Mouse (Mus musculus) adipocyte (in vitro differentiated cells): ENCODE data around the gene Clip3.
A peak's percentile ranks its signal among the peaks of the same experiment; 100 is the strongest.

Experiments used
- DNase-seq: peaks from one replicate; pipeline ENCODE4 v3.0.0-alpha.2; 2016; ENCODE audit warnings: low spot score

Gene Clip3

DNA sequence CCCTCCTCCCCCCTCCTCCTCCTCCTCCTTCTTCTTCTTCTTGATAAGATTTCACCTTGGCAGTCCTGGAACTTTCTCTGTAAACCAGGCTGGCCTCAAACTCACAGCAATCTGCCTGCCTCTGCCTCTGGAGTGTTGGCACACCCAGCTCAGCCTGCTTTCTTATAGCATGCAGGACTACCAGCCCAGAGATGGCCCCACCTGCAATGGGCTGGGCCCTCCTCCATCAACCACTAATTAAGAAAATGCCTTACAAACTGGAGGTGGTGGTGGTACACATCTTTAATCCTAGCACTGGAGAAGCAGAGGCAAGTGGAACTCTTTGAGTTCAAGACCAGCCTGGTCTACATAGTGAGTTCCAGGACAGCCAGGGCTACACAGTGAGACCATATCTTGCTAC is 34.9 kb downstream of the Clip3 start:
- DNase-seq, result no peak

GRCm38 (mm10) chr7:30327140-30327539 is 35.6 kb downstream of the Clip3 start:
- no peak for DNase-seq

GRCm38 (mm10) chr7:30328379-30328778 is 36.9 kb downstream of the Clip3 start:
- no peak for DNase-seq

DNA sequence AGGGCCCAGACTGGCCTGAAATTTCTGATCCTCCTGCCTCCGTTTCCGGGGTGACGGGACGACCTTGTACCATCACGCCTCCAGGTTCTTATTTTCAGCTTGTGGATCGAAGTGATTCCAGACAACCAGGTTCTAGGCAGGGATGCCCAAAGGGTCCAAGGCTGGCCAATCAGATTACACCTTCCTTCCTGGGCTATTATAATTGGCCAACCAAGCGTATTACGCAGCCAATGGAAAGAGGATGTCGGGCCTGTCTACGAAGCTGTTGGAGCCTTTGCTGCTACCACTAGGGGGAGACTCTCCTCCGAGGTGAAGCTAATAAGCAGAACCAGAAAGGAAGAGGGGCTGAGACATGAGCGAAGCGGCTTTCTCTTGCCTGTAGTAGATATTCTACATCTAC is 40.4 kb downstream of the Clip3 start:
- peak; percentile 40 for DNase-seq

DNA sequence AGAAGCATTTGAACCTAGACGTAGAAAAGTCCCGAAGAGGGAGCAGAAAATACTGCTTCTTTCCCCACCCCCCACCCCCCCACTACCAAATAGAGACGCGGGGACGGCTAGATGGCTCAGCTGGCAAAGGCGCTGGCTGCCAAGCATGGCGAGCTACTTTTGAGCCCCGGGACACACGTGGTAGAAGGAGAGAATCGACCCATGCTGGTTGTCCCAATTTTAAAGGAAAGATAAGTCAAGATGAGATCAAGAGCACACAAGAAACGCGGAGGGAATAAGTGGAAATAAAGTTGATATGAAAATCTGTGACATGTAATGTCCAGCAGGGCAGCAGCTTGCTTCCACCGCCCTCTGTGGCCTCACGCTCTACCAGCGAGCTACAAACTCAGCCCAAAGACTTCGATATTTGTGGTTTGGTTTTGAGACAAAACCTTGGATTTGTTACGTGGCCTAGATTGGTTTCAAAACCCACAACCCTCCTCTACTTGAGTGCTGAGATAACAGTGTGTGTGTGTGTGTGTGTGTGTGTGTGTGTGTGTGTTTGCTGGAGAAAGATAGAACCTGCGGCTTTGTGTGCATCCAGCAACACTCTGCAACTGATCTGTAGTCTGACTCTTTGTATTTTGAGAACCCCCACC is 41.2 kb downstream of the Clip3 start:
- no peak for DNase-seq

DNA sequence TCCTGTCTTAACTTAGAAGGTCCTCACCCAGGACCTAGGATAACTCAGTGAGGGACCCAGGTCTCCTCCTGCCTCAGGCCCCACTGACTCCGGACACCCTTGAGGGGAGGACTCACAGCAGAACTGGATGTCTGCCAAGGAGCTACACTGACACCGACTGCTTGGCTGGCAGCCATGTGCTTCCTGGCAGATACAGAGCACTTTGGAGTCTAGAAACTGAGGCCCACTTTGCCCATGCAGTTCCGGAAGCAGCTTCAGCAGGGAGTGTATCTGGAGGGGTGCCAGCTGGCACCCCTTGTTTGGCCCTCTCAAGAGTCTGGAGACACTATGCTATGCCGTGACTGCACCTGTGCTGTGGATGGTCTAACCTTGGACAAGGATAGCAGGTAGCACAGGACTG is 41.9 kb downstream of the Clip3 start:
- peak; percentile 65 for DNase-seq

DNA sequence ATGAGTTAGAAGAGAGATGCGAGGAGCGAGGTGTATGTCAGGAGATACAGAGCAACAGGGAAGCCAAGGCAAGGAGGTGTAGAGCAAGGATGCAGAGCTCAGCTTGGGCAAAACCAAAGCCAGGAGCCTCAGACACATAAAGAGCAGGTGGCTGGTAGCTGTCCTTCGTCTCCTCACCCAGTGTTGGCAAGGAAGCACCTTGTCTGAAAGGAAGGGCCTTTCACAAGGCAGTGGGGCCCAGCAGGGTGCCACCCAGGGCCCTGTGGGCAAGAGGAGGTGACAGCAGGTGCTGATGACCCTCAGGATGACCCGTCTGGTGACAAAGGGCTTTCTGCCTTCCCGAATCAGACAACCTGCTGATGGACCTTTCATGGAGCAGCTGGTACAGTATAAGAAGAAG is 43.0 kb downstream of the Clip3 start:
- DNase-seq, result no peak

DNA sequence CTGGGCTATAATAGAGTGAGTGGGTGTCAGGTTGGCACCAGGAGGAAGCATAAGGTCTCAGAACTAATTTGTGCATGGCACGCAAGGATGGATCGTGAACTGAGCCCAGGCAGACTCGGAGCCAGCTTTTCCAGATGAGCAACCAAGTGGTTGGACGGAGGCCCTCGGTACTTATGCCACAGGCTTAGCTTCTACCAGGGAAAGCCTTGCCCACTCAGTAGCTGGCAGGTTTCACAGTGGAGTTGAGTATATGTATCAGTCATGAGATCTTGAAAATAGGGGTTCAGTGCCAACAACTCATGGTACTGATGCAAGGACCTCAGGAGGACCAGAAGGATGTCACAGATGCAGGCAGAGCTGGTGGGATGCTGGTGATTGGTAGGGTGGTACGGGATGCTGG is 44.2 kb downstream of the Clip3 start:
- no peak for DNase-seq

GRCm38 (mm10) chr7:30336384-30336783 is 44.9 kb downstream of the Clip3 start:
- peak; percentile 84 for DNase-seq

- DNase-seq, result no peak
Observed at GRCm38 (mm10) chr7:30339432-30340109, 48.0 kb downstream of the Clip3 start.

- peak; percentile 22 for DNase-seq
Observed at GRCm38 (mm10) chr7:30346635-30347379, 55.3 kb downstream of the Clip3 start.

- DNase-seq, result no peak
Observed at GRCm38 (mm10) chr7:30347828-30348227, 56.3 kb downstream of the Clip3 start.

DNA sequence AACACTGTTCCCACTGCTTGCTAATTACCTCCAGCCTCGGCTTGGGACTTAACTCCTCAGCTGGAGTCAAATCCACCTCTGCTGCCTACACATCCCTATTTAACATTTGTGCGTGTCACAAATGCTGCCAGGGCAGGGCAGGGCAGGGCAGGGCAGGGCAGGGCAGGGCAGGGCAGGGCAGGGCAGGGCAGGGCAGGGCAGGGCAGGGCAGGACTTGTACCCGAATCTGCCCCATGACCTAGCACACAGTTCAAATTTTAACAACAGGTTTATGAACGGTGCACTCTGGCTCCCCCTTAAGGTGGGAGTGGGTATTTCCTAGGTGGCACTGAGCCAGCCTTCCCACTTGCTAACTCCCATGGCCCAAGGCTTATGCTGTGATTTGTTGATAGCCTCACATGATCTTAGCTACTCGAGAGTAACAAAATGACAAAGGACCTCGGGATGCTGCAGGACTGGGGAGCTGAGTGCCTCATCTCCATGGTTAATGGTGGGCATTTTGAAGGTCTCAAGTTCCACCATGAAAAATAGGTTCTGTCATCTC is 61.8 kb downstream of the Clip3 start:
- peak; percentile 81 for DNase-seq

DNA sequence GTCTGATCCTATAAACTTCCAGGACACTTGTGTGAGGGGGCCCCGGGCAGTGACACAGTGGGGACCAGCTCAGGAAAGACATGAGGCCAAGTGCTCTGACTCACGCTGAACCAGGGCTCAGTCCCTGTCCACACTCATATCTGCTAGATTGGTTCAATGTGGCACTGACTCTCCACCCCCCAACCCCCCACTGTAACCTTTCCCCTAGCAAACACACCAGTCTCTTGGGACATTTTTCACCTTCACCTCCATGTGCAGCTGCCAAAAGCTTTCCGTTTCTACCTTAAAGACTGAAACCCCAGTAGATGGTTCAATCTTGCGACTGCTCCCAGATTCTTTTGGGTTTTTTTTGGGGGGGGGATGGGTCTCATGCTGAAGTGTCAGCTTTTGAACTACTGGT is 62.5 kb downstream of the Clip3 start:
- no peak for DNase-seq
